Mouse (Mus musculus): Measurements from ENCODE around the gene Nol10. TPM values are rescaled to one million over a fixed set of nuclear protein-coding genes. Genes with fewer than 3 reads are reported as not detected.

Nol10 gene
- total RNA-seq (2021) = 10 to 100 TPM; 15.3 to 15.4 TPM
- long read RNA-seq, experiment 1, partial matches to known transcripts = 1 of 5 reads
- long read RNA-seq, experiment 1, other reads (novel, unspliced or antisense) = 0 of 5 reads
- long read RNA-seq, experiment 2, transcript Nol10-201 (21 exons, 3,021 nt) = major isoform, 6 of 9 reads
- long read RNA-seq, experiment 2, partial matches to known transcripts = 0 of 9 reads
- long read RNA-seq, experiment 2, other reads (novel, unspliced or antisense) = 3 of 9 reads

- DNase-seq (ENCODE audit: low spot score in 2 of 2) = peak; percentile 73
These were observed at the start of gene Nol10 for GRCm38 (mm10) chr12:17348048-17349036. Gene Nol10 (plus strand): TSS chr12:17348458.

GRCm38 (mm10) chr12:17299902-17300301 is 48.4 kb upstream of the Nol10 start:
- no peak for DNase-seq (ENCODE audit: low spot score in 2 of 2)

- DNase-seq (ENCODE audit: low spot score in 2 of 2) = no peak
These were observed 42.8 kb upstream of the Nol10 start for GRCm38 (mm10) chr12:17305445-17305844.

DNA sequence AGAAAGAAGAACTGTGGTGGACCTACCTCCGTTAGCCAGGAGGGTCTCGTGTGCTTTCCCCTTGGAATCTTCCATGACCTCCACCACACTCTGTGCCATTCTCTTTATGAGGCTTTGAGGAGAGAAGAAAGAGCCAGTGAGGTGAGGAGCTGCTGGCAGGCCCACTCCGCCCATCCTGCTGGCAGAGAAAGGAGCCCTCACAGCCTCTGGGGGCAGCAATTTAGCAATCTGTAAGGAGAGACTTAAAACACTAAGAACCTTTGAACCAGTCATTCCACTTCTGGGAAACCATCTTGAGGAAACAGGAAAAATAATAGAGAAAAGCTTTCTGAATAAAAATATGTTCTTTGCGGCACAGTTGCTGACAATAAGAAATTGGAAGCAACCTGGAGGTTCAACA is 40.0 kb upstream of the Nol10 start:
- no peak for DNase-seq (ENCODE audit: low spot score in 2 of 2)

- no peak for DNase-seq (ENCODE audit: low spot score in 2 of 2)
These were observed 37.1 kb upstream of the Nol10 start for GRCm38 (mm10) chr12:17310852-17311839.

GRCm38 (mm10) chr12:17316096-17316495 is 32.2 kb upstream of the Nol10 start:
- no peak for DNase-seq (ENCODE audit: low spot score in 2 of 2)

DNA sequence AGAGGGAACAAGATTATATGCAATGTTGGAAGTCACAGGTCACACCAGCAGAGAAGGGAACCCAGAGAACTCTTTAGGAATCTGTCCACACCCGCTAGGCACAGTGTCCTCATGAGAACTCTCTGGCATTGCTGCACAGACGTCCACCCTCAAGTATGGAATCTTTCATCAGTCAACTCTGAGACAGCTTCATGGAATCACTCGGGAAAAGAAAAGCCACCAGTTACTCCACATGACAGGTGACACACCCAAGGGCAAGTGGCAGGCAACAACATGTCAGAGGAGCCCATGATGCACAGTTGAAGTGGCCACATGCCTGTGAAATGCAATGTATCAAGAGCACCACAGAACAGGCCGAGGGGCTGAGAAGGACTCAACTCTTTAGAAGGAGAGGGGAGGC is 30.3 kb upstream of the Nol10 start:
- no peak for DNase-seq (ENCODE audit: low spot score in 2 of 2)

GRCm38 (mm10) chr12:17318453-17318852 is 29.8 kb upstream of the Nol10 start:
- no peak for DNase-seq (ENCODE audit: low spot score in 2 of 2)

- DNase-seq (ENCODE audit: low spot score in 2 of 2) = no peak
These were observed 23.4 kb upstream of the Nol10 start for GRCm38 (mm10) chr12:17324549-17325470.

- no peak for DNase-seq (ENCODE audit: low spot score in 2 of 2)
These were observed 19.0 kb upstream of the Nol10 start, which contains the start of gene Atp6v1c2 for GRCm38 (mm10) chr12:17329259-17329658. Gene Atp6v1c2 (minus strand): TSS chr12:17329359.

DNA sequence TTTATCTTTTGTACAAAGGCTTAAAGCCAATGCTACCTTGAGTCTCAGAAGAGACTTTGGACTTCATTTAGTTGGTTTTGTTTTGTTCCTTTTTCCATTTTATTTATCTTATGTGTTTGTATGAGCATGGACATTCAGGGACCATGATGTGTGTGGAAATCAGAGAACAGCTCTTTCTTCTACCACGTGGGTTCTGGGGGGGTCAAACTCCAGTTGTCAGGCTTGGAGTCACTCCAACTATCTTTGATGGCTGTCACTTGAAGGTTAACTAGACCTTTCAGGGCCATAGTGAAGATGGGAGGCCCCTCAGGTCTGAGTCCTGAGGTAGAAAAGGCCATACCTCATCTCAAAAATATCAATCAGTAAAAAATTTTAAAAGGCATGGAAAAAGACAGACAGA is 14.8 kb upstream of the Nol10 start:
- DNase-seq (ENCODE audit: low spot score in 2 of 2) = no peak

DNA sequence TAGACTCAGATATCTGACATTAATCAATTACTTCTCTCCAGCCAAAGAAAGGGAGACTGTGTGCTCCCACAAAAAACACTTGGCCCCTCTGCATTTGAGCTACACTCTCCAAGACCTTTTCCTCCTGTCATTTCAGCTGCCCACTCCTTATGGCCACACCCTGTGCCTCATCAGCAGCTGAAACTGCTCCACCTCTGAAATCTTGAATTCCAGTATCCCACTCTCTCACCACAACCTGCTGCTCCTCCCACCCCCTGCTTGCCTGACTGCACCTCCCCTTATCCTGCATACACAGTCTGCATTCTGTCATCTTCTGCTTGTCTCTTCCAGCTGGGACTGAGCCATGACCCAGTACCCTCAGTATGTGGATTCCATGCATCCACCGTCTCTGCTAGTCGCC is 9.9 kb upstream of the Nol10 start:
- DNase-seq (ENCODE audit: low spot score in 2 of 2) = no peak

DNA sequence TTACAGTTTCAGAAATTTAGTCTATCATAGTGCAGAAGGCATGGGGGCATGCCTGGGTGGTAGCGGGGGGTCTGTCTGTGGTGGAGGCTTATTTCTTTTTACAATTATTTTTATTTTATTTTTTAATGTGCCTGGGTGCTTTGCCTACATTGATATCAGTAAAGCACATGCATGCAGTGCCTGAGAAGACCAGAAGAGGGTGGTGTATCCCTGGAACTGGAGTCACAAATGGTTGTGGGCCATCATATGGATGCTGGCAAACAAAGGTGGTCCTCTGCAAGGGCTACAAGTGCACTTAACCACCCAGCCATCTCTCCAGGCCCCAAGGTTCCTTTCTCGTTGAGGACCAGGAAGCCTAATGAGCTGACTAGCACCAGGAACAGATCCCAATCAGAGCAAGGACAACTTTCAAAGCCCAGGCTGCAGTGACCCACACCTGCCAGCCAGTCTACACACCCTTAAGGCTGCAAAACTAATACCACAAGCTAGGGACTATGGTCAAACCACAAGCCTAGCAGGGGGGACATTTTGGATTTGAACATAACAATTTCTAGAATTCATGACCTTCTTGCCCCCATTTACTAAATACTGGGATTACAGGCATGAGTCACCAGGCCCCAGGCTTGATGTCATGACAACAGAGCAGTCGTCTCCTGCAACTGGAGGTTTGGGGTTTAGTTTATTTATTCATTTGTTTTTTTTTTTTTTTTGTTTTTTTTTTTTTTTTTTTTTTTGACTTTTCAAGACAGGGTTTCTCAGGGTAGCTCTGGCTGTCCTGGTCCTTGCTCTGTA is 8.9 kb upstream of the Nol10 start:
- DNase-seq (ENCODE audit: low spot score in 2 of 2) = no peak

DNA sequence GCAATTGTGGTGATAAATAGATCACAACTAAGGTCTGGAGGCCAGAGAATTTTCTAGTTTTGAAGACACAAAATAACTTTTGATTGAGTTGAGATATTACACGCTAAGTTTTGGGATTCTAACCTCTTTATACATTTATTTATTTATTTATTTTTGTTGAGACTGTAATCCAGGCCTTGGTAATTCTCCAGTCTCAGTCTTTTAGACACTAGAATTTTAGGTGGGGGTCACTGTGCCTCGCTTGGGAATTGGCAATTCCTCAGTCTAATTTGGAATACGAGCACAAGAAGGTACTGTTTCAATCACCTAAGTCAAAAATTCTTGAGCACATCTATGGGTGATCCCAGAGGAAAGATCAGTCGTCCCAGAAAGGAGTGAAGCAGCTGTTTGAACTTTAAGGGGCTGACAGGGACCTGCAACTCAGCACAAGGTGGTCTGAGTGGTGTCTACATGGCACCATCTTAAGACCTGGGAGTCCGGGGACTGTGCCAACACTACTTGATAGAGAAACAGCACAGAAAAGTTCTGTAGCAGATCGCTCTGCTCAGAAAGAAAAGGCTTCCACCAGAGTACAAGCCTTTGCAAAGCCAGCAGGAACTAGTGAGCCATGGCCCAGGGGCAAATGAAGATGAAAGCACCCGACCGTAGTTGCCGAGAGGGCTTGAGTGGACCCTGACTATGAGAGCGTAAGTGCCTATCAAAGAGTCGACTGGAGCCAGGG is 771 bp upstream of the Nol10 start:
- DNase-seq (ENCODE audit: low spot score in 2 of 2) = no peak

DNA sequence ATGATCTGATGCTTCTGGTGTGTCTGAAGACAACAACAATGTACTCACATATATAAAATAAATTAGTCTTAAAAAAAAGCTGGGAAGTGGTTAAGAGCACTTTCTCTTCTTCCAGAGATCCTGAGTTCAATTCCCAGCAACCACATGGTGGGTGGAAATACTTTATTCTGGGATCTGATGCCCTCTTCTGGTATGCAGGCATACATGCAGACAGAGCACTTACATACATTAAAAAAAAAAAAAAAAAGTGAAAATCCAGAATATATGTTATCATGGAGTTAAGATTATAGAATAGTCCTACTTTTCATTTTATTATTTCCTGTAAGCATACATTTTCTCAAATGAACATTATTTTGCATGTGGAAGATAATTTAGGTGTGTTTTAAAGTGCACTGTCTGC is 1.8 kb downstream of the Nol10 start:
- no peak for DNase-seq (ENCODE audit: low spot score in 2 of 2)

DNA sequence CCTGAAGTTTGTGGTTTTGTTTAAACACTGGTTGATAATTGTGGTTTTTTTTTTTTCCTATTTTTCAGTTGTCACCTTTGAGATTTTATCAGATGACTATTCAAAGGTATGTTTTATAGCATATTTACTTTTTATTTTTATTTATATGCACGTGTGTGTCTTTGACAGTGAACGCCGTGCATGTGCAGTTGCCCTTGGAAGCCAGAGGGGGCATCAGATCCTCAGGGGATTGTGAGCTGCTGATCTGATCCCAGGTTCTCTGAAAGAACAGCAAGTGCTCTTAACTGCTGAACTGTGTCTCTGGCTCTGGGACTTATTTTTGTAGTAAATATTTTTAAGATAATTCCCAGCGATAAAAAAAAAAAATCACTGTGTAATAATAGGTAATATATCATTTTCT is 8.6 kb downstream of the Nol10 start:
- DNase-seq (ENCODE audit: low spot score in 2 of 2) = no peak

DNA sequence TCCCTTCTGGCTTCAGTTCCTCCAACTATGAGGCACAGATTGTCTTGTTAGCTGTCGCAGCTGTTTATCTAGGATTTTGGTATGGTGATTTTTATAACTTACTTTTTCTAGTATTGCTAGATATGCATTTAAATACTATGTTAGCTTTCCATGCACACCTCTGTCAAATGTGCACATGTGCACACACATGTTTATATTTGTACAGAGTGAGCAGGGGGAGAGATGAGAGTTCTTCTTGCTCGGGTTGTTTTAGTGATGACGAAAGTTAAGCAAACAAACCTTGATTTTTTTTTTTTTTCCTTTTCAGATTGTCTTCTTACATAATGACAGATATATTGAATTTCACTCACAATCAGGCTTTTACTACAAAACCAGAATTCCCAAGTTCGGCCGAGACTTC is 9.5 kb downstream of the Nol10 start:
- no peak for DNase-seq (ENCODE audit: low spot score in 2 of 2)

GRCm38 (mm10) chr12:17358981-17359380 is 10.7 kb downstream of the Nol10 start:
- DNase-seq (ENCODE audit: low spot score in 2 of 2) = no peak

GRCm38 (mm10) chr12:17360104-17360503 is 11.8 kb downstream of the Nol10 start:
- no peak for DNase-seq (ENCODE audit: low spot score in 2 of 2)
